Mouse (Mus musculus) C2C12 (cell line): ENCODE measurements around the gene Veph1. TPM values are rescaled to one million over a fixed set of nuclear protein-coding genes. Genes with fewer than 3 reads are reported as not detected.

Source experiments
- H3K27me3 ChIP-seq: one replicate; pipeline ENCODE4 v1.6.1; 2011; ENCODE audit not compliant: control insufficient read depth, insufficient read depth, insufficient read length
- H3K36me3 ChIP-seq: one replicate; pipeline ENCODE4 v1.6.1; 2011; ENCODE audit not compliant: control insufficient read depth, insufficient read depth
- H3K4me3 ChIP-seq: one replicate; pipeline ENCODE4 v1.5.1; 2011; ENCODE audit warnings: mild to moderate bottlenecking, control low read depth; ENCODE audit not compliant: poor library complexity, insufficient read depth, severe bottlenecking
- H3K79me2 ChIP-seq: one replicate; pipeline ENCODE4 v1.6.1; 2011; ENCODE audit not compliant: control insufficient read depth, insufficient read depth
- H3K79me3 ChIP-seq: one replicate; pipeline ENCODE4 v1.6.1; 2011; ENCODE audit warnings: low read depth, control low read depth
- H3ac ChIP-seq: one replicate; pipeline ENCODE3; 2011; ENCODE audit warnings: low read depth; ENCODE audit not compliant: control insufficient read depth, insufficient read length
- CEBPB ChIP-seq: IDR thresholded peaks from one replicate; pipeline ENCODE4 v1.6.1; 2011; ENCODE audit warnings: low read depth, mild to moderate bottlenecking, control low read depth, moderate library complexity
- CTCF ChIP-seq: IDR thresholded peaks from one replicate; pipeline ENCODE4 v1.5.1; 2011; ENCODE audit not compliant: control insufficient read depth, insufficient read depth, insufficient read length
- FOSL1 ChIP-seq: IDR thresholded peaks from one replicate; pipeline ENCODE4 v1.8.0; 2011; ENCODE audit warnings: mild to moderate bottlenecking, low read length; ENCODE audit not compliant: poor library complexity, insufficient read depth, severe bottlenecking
- MAX ChIP-seq: IDR thresholded peaks from one replicate; pipeline ENCODE4 v1.6.1; 2011; ENCODE audit warnings: mild to moderate bottlenecking, control low read depth
- MYOD1 ChIP-seq: IDR thresholded peaks from one replicate; pipeline ENCODE4 v1.6.1; 2011; ENCODE audit warnings: low read depth; ENCODE audit not compliant: control insufficient read depth, insufficient read length
- MYOG ChIP-seq: IDR thresholded peaks from one replicate; pipeline ENCODE4 v1.6.1; 2011; ENCODE audit not compliant: control insufficient read depth, insufficient read length; ENCODE audit errors: extremely low read depth
- USF1 ChIP-seq: IDR thresholded peaks from one replicate; pipeline ENCODE4 v1.6.1; 2011; ENCODE audit warnings: low read depth, mild to moderate bottlenecking, control low read depth, moderate library complexity
- polyA plus RNA-seq: library from polyadenylated mRNA; unstranded; fragments of >200 nt; fragmentation: generic; extraction: Trizol; gene quantifications from one replicate; pipeline ENCODE4 v1.2.1, GENCODE M21; 2012; ENCODE audit warnings: missing spikeins

Veph1 gene
- polyA plus RNA-seq, 1 experiment, result not detected

GRCm38 (mm10) chr3:66213524-66213923, 83.1 kb downstream of the Veph1 start:
- H3K36me3 ChIP-seq, result no peaks in the 10 kb centered on the region
- H3K79me3 ChIP-seq, result no peaks in the 10 kb centered on the region
- TF ChIP-seq USF1 (no peak), MYOG (no peak), FOSL1 (no peak), MYOD1 (no peak), CEBPB (no peak), MAX (no peak), CTCF (no peak)
- no peak overlapping the region for H3ac ChIP-seq
- H3K27me3 ChIP-seq, result no peaks in the 10 kb centered on the region
- H3K79me2 ChIP-seq, result no peaks in the 10 kb centered on the region
- H3K4me3 ChIP-seq, result no peak overlapping the region

DNA sequence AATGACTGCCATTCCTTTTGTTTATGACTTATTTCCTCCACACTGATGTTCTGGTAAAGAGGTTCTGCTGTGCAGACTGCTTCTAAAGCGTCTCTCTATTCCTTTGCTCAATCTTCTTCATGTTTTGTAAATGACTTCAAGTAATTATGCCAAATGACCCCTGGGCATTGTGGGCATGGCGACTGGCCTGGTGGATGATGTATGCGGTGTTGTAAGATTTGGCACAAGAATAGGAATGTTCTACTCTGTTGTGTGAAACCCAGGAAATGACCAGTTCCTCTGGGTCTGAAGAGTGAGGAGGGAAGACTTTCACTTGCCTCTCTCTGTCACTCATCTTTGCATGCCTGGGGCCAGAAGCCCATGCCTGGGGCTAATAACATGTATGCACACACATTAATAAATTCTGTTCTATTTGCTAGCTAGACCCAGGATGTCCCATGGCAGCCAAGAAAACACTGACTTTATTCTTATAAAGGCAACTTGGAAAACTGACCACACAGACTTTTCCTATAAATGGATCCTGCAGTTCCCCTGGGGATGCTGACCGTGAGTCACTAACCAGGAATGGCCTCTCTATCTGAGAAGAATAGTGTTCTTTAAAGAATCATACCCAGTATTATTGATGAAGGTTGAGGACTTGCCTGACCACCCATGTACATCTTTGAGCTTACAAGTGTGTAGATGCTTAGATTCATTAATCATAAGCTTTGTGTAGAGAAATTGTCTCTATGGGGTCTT, 87.6 kb downstream of the Veph1 start:
- no peak overlapping the region for H3K4me3 ChIP-seq
- no peak overlapping the region for H3ac ChIP-seq
- H3K36me3 ChIP-seq, result no peaks in the 10 kb centered on the region
- no peaks in the 10 kb centered on the region for H3K79me2 ChIP-seq
- H3K27me3 ChIP-seq, result no peaks in the 10 kb centered on the region
- no peak for TF ChIP-seq MAX
- no peak for TF ChIP-seq CTCF
- no peak for TF ChIP-seq MYOD1
- peak; percentile 63 for TF ChIP-seq CEBPB
- TF ChIP-seq USF1, result no peak
- peak; percentile 34 for TF ChIP-seq FOSL1
- TF ChIP-seq MYOG, result no peak
- no peaks in the 10 kb centered on the region for H3K79me3 ChIP-seq

GRCm38 (mm10) chr3:66193910-66194562, 102.6 kb downstream of the Veph1 start:
- no peaks in the 10 kb centered on the region for H3K79me2 ChIP-seq
- no peak overlapping the region for H3K4me3 ChIP-seq
- no peaks in the 10 kb centered on the region for H3K36me3 ChIP-seq
- H3ac ChIP-seq, result no peak overlapping the region
- TF ChIP-seq CTCF (no peak), MAX (no peak), MYOD1 (no peak)
- H3K27me3 ChIP-seq, result no peaks in the 10 kb centered on the region
- H3K79me3 ChIP-seq, result no peaks in the 10 kb centered on the region

- H3K27me3 ChIP-seq, result no peaks in the 10 kb centered on the region
- H3K36me3 ChIP-seq, result no peaks in the 10 kb centered on the region
- H3K79me2 ChIP-seq, result no peaks in the 10 kb centered on the region
- TF ChIP-seq USF1 (no peak), CEBPB (no peak), FOSL1 (no peak), CTCF (no peak), MYOG (no peak), MAX (no peak), MYOD1 (no peak)
- H3K79me3 ChIP-seq, result no peaks in the 10 kb centered on the region
- no peak overlapping the region for H3ac ChIP-seq
- H3K4me3 ChIP-seq, result no peak overlapping the region
Measured at GRCm38 (mm10) chr3:66179647-66180046, 117.0 kb downstream of the Veph1 start.

GRCm38 (mm10) chr3:66172907-66173306, 123.7 kb downstream of the Veph1 start:
- Histone ChIP-seq H3K79me3 (no peaks in the 10 kb centered on the region), H3K27me3 (no peaks in the 10 kb centered on the region), H3K36me3 (no peaks in the 10 kb centered on the region), H3K79me2 (no peaks in the 10 kb centered on the region), H3K4me3 (no peak overlapping the region), H3ac (no peak overlapping the region)
- TF ChIP-seq CEBPB (no peak), MAX (no peak), MYOG (no peak), MYOD1 (no peak), CTCF (no peak)

DNA sequence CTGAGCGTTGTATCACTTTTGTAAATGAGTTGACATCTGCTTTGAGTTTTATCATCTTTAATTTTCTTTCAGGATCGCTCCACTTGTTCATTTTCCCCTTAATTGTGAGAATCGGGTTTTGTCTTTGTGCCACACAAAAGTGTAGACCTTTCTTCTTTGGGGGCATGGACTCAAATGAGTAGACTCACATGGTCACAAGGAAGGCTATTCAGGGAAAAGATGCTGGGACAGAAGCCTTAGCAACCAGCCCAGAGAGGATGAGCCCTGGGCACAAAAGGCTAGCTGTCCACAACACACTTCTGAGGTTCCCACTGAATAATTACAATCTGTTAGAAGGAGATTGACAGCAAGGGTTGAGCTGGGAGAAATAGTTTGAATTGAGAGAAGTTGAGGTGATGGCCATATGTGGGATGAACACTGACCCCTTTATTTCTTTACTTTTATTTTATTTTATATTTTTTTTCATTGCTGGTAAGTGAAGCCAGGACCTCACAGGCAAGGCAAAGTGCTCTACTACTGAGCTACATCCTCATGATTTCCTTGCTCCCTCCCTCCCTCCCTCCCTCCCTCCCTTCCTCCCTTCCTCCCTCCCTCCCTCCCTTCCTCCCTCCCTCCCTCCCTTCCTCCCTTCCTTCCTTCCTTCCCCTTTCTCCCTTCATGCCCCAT, 126.6 kb downstream of the Veph1 start:
- Histone ChIP-seq H3K79me2 (no peaks in the 10 kb centered on the region), H3K4me3 (no peak overlapping the region), H3K36me3 (no peaks in the 10 kb centered on the region), H3K27me3 (no peaks in the 10 kb centered on the region), H3K79me3 (no peaks in the 10 kb centered on the region), H3ac (no peak overlapping the region)
- TF ChIP-seq CEBPB (no peak), USF1 (no peak), CTCF (no peak), MYOG (no peak), FOSL1 (no peak), MYOD1 (no peak)
